Mouse (Mus musculus): ENCODE data around the gene Nhsl1. TPM values are rescaled to one million over a fixed set of nuclear protein-coding genes. Genes with fewer than 3 reads are reported as not detected.
A peak's percentile ranks its signal among the peaks of the same experiment; 100 is the strongest.

Gene Nhsl1
- polyA plus RNA-seq, 1 experiment from 2014 or later, result 8.1 TPM

- no peaks in the 10 kb centered on the region for H3K9me3 ChIP-seq (ENCODE audit: control insufficient read depth, low read length)
- 65% methylated on average over 8 of the region's 8 CpGs for WGBS
- no peaks in the 10 kb centered on the region for H3K27me3 ChIP-seq (replicated peaks; ENCODE audit: control insufficient read depth, insufficient read depth, low read length)
- H3K4me1 ChIP-seq (ENCODE audit: control insufficient read depth, insufficient read depth, low read length), result peaks cover 15% of the 10 kb centered on the region
- H3K27ac ChIP-seq (ENCODE audit: low read length), result no peak overlapping the region; the same call in 1 of the 2 replicates
- H3K9ac ChIP-seq (ENCODE audit: low read depth, low read length), result no peak overlapping the region
- no peaks in the 10 kb centered on the region for H3K36me3 ChIP-seq (ENCODE audit: control insufficient read depth, insufficient read depth, low read length)
- H3K4me2 ChIP-seq (ENCODE audit: low read depth, low read length), result no peak overlapping the region
- no peak for ATAC-seq
- H3K4me3 ChIP-seq (ENCODE audit: low read length), result no peak overlapping the region
Observed at GRCm38 (mm10) chr10:18457808-18458475, 139.2 kb downstream of the Nhsl1 start.

DNA sequence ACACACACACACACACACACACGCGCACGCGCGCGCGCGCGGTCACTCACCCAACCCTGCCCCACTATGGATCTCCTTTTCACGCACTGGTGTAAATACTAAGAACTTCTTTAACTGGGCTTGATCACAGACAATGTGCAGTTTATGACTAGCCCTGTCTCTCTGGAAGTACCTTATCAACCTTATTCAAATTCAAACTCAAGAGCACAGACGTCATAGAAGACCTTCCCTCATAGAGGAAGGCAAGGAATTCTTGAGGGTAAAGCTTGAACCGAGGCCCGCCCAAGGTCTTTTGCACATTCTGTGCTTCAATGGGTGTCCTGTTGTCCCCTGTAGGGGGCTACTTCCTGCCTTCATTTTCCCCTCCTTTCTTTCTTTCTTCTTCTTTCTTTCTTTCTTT, 142.6 kb downstream of the Nhsl1 start:
- WGBS, result 91% methylated on average over 13 of the region's 13 CpGs
- H3K9me3 ChIP-seq (ENCODE audit: control insufficient read depth, low read length), result no peaks in the 10 kb centered on the region
- no peak overlapping the region for H3K4me3 ChIP-seq (ENCODE audit: low read length)
- H3K36me3 ChIP-seq (ENCODE audit: control insufficient read depth, insufficient read depth, low read length), result no peaks in the 10 kb centered on the region
- H3K9ac ChIP-seq (ENCODE audit: low read depth, low read length), result no peak overlapping the region
- no peak overlapping the region for H3K4me2 ChIP-seq (ENCODE audit: low read depth, low read length)
- no peaks in the 10 kb centered on the region for H3K27me3 ChIP-seq (replicated peaks; ENCODE audit: control insufficient read depth, insufficient read depth, low read length)
- ATAC-seq, result no peak
- H3K27ac ChIP-seq (ENCODE audit: low read length), result no peak overlapping the region
- peaks cover 8% of the 10 kb centered on the region for H3K4me1 ChIP-seq (ENCODE audit: control insufficient read depth, insufficient read depth, low read length)

DNA sequence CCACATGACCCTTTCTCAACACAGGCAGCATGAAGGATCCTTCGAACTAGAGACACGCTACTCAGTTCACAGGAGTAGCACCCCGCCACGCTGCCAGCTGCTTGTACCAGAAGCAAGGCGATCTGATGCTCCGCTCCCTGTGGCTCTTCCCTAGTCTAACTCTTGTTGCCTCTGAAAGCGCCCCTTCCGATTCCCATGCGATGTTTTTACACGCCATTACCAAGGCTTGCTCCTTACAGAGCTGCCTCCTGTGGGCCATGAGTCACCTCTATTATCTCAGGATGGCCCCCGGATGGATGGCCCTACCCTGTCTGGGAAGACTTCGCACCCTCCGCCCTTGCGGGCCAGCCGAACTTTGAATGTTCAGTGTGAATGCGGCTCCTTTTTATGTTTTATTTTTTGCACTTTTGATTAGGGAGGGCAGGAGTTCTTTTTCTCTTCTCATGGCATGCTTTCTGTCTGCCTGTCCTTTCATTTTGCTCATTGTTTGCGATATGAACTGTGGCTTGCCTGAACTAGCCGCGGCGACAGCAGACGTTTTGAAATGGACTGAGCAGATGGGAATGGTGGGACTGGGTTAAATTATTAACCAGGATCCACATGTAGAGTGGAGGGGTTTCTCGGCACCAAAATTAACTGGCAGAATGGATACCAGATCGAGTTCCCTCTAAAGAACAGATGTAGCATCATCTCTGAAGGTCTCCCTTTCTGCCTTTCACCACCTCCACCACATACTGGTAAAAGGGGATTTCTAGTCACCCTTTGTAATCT, 144.5 kb downstream of the Nhsl1 start:
- Histone ChIP-seq H3K4me3 (ENCODE audit: low read length) (peak overlapping the region; percentile 23), H3K36me3 (ENCODE audit: control insufficient read depth, insufficient read depth, low read length) (no peaks in the 10 kb centered on the region), H3K27ac (ENCODE audit: low read length) (peak overlapping the region; percentile 86), H3K9me3 (ENCODE audit: control insufficient read depth, low read length) (no peaks in the 10 kb centered on the region), H3K9ac (ENCODE audit: low read depth, low read length) (peak overlapping the region; percentile 15; the same call in 1 of the 2 replicates), H3K4me1 (ENCODE audit: control insufficient read depth, insufficient read depth, low read length) (peaks cover 3% of the 10 kb centered on the region; the same call in 1 of the 2 replicates), H3K27me3 (replicated peaks; ENCODE audit: control insufficient read depth, insufficient read depth, low read length) (no peaks in the 10 kb centered on the region), H3K4me2 (ENCODE audit: low read depth, low read length) (peak overlapping the region; percentile 42)
- peak; percentile 91 for ATAC-seq
- 52% methylated on average over 23 of the region's 23 CpGs for whole genome bisulfite sequencing

DNA sequence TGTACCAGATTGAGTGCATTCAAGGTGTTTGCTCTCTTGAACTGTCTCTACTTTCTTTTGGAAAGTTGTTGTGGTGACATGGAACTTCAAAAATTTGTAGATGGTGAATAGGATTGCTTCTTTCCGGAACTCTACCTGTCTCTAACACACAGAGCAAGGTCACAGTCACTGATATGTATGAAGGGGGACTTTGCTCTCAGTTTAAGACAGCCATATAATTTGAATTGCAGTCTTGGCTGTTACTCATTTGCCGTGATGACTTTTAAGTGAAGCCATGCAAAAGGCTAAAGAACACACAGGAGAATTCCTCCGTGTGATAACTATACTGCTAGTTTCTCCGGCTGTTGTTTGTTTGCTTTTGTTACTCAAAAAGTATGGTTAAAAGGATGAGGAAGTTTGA, 149.6 kb downstream of the Nhsl1 start:
- H3K4me2 ChIP-seq (ENCODE audit: low read depth, low read length), result peak overlapping the region; percentile 38
- H3K4me3 ChIP-seq (ENCODE audit: low read length), result no peak overlapping the region
- WGBS, result 40% methylated on average over 4 of the region's 4 CpGs
- no peaks in the 10 kb centered on the region for H3K36me3 ChIP-seq (ENCODE audit: control insufficient read depth, insufficient read depth, low read length)
- peak; percentile 62 for ATAC-seq
- no peak overlapping the region for H3K9ac ChIP-seq (ENCODE audit: low read depth, low read length)
- no peaks in the 10 kb centered on the region for H3K27me3 ChIP-seq (replicated peaks; ENCODE audit: control insufficient read depth, insufficient read depth, low read length)
- H3K9me3 ChIP-seq (ENCODE audit: control insufficient read depth, low read length), result no peaks in the 10 kb centered on the region
- peaks cover 3% of the 10 kb centered on the region; the same call in 1 of the 2 replicates for H3K4me1 ChIP-seq (ENCODE audit: control insufficient read depth, insufficient read depth, low read length)
- H3K27ac ChIP-seq (ENCODE audit: low read length), result peak overlapping the region; percentile 83

DNA sequence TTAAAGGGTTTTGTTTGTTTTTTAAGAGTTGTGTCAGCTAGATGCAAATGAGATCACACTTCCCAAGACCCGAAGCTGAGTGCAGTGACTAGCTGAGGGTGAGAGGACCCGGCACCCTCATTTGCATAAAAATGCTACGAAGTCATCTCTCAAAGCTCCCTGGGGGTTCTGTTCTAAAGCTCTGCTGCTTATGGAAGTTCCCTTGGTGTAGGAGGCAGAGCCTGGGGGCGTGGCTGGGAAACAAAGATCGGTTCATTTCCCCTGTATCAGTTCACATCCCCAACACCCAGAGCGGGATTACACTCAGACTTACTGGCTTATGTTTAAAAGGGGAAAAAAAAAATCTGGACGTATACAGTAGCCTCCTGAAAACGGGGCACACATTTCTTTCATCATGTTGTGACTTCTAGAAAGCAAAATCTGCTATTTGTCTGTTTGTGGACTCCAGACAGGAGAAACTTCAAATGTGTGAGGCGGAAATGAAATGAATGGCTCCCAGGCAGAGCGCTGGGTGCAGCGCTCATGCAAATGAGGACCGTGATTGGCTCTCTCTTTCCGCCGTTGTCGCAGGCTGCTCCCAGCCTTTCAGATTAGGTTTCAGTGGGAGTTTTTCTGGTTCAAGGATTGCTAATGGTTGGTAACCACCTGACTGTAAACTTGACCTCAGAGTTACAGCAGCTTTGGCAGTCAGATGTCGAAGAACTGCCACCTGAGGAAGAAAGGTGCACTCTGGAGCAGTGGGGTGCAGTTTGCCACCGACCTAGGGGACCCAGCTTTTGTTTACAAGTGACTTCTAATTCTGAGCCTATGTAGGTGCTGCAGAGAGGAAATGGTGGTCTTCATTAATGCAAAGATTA, 150.7 kb downstream of the Nhsl1 start:
- peak overlapping the region; percentile 39; the same call in 1 of the 2 replicates for H3K9ac ChIP-seq (ENCODE audit: low read depth, low read length)
- H3K36me3 ChIP-seq (ENCODE audit: control insufficient read depth, insufficient read depth, low read length), result no peaks in the 10 kb centered on the region
- peaks cover 3% of the 10 kb centered on the region; the same call in 1 of the 2 replicates for H3K4me1 ChIP-seq (ENCODE audit: control insufficient read depth, insufficient read depth, low read length)
- peak; percentile 82 for ATAC-seq
- peak overlapping the region; percentile 83 for H3K27ac ChIP-seq (ENCODE audit: low read length)
- H3K9me3 ChIP-seq (ENCODE audit: control insufficient read depth, low read length), result no peaks in the 10 kb centered on the region
- H3K4me2 ChIP-seq (ENCODE audit: low read depth, low read length), result peak overlapping the region; percentile 54
- 4% methylated on average over 17 of the region's 17 CpGs for WGBS
- peak overlapping the region; percentile 26 for H3K4me3 ChIP-seq (ENCODE audit: low read length)
- no peaks in the 10 kb centered on the region for H3K27me3 ChIP-seq (replicated peaks; ENCODE audit: control insufficient read depth, insufficient read depth, low read length)

- H3K27ac ChIP-seq (ENCODE audit: low read length), result peak overlapping the region; percentile 40
Observed at GRCm38 (mm10) chr10:18470351-18471060, 151.7 kb downstream of the Nhsl1 start.

DNA sequence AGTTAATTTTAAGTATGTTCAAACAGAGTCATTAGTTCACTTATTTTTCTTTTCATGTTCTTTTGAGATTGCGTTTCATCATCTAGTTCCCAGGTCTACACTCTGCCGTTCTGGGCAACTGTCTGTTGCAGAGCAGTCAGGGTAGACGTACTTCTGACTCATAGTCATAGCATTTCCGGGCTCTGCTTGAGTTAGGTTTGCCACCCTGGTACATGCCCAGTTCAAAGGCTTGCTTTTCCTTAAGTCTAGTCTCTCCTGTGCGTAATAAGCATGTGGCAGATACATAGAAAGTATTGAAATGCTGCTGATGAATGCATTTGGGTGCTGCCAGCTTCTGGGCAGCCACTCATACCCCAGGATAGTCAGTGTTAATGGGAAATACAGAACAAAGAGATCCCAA, 152.9 kb downstream of the Nhsl1 start:
- Histone ChIP-seq H3K9ac (ENCODE audit: low read depth, low read length) (no peak overlapping the region), H3K27ac (ENCODE audit: low read length) (no peak overlapping the region), H3K27me3 (replicated peaks; ENCODE audit: control insufficient read depth, insufficient read depth, low read length) (no peaks in the 10 kb centered on the region), H3K4me3 (ENCODE audit: low read length) (0 out of 2 replicates have a peak overlapping the region, but pooled peaks have one; percentile 1), H3K4me2 (ENCODE audit: low read depth, low read length) (peak overlapping the region; percentile 37; the same call in 1 of the 2 replicates), H3K36me3 (ENCODE audit: control insufficient read depth, insufficient read depth, low read length) (no peaks in the 10 kb centered on the region), H3K4me1 (ENCODE audit: control insufficient read depth, insufficient read depth, low read length) (peaks cover 3% of the 10 kb centered on the region; the same call in 1 of the 2 replicates), H3K9me3 (ENCODE audit: control insufficient read depth, low read length) (no peaks in the 10 kb centered on the region)
- peak; percentile 39; the same call in 1 of the 2 replicates for ATAC-seq
- 68% methylated on average over 5 of the region's 5 CpGs for WGBS

More at GRCm38 (mm10) chr10:18470351-18471060, 151.7 kb downstream of the Nhsl1 start:
- H3K9ac ChIP-seq (ENCODE audit: low read depth, low read length), result peak overlapping the region; percentile 61
- 47% methylated on average over 20 of the region's 20 CpGs for WGBS
- H3K27me3 ChIP-seq (replicated peaks; ENCODE audit: control insufficient read depth, insufficient read depth, low read length), result no peaks in the 10 kb centered on the region
- no peak for ATAC-seq
- H3K36me3 ChIP-seq (ENCODE audit: control insufficient read depth, insufficient read depth, low read length), result no peaks in the 10 kb centered on the region
- peaks cover 3% of the 10 kb centered on the region; the same call in 1 of the 2 replicates for H3K4me1 ChIP-seq (ENCODE audit: control insufficient read depth, insufficient read depth, low read length)
- peak overlapping the region; percentile 40 for H3K4me3 ChIP-seq (ENCODE audit: low read length)
- peak overlapping the region; percentile 37 for H3K4me2 ChIP-seq (ENCODE audit: low read depth, low read length)
- no peaks in the 10 kb centered on the region for H3K9me3 ChIP-seq (ENCODE audit: control insufficient read depth, low read length)

DNA sequence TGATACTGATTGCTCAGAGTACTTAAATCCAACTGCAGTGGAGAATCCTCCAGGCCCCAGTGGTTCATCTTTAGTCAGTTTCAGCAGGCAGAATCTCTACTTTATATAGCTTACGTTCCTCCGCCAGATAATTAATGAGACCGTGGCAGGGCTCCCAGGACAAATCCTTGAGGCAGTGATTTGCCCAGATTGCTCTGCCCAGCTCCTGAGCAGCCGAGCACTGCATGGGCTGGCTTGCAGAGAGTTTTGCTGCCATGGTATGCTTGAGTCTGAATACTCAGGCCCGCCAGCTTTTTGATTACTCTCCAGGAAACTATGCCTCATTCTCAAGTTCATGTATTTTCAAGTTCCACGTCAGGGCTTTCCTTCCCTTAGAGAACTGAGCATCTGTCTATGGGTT, 156.3 kb downstream of the Nhsl1 start:
- H3K4me1 ChIP-seq (ENCODE audit: control insufficient read depth, insufficient read depth, low read length), result 0 out of 2 replicates have a peak, but pooled peaks cover 2% of the 10 kb centered on the region
- no peak for ATAC-seq
- no peaks in the 10 kb centered on the region for H3K36me3 ChIP-seq (ENCODE audit: control insufficient read depth, insufficient read depth, low read length)
- no peaks in the 10 kb centered on the region for H3K27me3 ChIP-seq (replicated peaks; ENCODE audit: control insufficient read depth, insufficient read depth, low read length)
- no peaks in the 10 kb centered on the region for H3K9me3 ChIP-seq (ENCODE audit: control insufficient read depth, low read length)
- H3K4me3 ChIP-seq (ENCODE audit: low read length), result no peak overlapping the region
- H3K4me2 ChIP-seq (ENCODE audit: low read depth, low read length), result no peak overlapping the region
- 74% methylated on average over 6 of the region's 6 CpGs for WGBS
- H3K27ac ChIP-seq (ENCODE audit: low read length), result no peak overlapping the region
- H3K9ac ChIP-seq (ENCODE audit: low read depth, low read length), result no peak overlapping the region
